Mouse (Mus musculus): ENCODE measurements around the gene Pkp3. TPM values are rescaled to one million over a fixed set of nuclear protein-coding genes. Genes with fewer than 3 reads are reported as not detected.

Gene Pkp3
- total and polyA plus RNA-seq, 3 experiments: not detected

DNA sequence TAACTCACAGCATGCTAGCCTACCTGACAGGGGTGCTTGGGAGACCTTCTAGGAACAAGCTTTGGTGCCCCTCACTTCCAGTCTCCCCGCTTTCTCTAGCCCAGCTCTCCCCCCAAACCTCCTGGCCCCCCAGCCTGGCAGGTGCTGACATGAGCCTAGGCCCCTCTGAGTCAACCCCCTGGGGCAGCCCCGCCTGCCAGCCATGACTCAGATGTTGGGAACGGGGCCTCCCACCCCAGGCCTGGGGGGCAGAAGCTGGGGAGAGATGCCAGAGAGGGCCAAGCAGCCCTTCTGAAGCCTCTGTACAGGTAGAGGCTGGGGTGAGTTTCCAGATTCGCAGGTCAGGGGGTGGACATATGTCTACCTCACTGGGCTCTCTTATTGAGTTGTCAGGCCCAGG lies 858 bp downstream of the Pkp3 start:
- peaks cover 0 to 2% of the 10 kb centered on the region in 2 experiments; a peak in 3 of 4 replicates for H3K27me3 ChIP-seq (ENCODE audit: control insufficient read depth in 1 of 2, insufficient read depth in 2 of 2, low read length in 2 of 2)
- H3K4me1 ChIP-seq (ENCODE audit: control insufficient read depth in 1 of 2, insufficient read depth in 2 of 2, low read length in 2 of 2): no peaks in the 10 kb centered on the region
- H3K9ac ChIP-seq (ENCODE audit: control insufficient read depth, low read depth, low read length, poor library complexity, severe bottlenecking): no peak overlapping the region
- no peak for DNase-seq (ENCODE audit: low read depth, low spot score)
- H3K27ac ChIP-seq (ENCODE audit: control insufficient read depth, low read depth, low read length): no peak overlapping the region
- H3K9me3 ChIP-seq (replicated peaks; ENCODE audit: insufficient read depth, low read length): no peaks in the 10 kb centered on the region
- no peaks in the 10 kb centered on the region for H3K36me3 ChIP-seq (ENCODE audit: control insufficient read depth in 1 of 2, insufficient read depth in 2 of 2, low read length in 2 of 2)
- H3K79me2 ChIP-seq (ENCODE audit: control insufficient read depth, insufficient read depth, low read length, poor library complexity): no peaks in the 10 kb centered on the region
- TF ChIP-seq JUND (IDR thresholded peaks at IDR 0.05; ENCODE audit: low read depth, low read length): no peak
- H3K4me3 ChIP-seq (ENCODE audit: control insufficient read depth in 1 of 2, insufficient read depth in 1 of 2, low read depth in 2 of 2, low read length in 2 of 2): no peak overlapping the region

DNA sequence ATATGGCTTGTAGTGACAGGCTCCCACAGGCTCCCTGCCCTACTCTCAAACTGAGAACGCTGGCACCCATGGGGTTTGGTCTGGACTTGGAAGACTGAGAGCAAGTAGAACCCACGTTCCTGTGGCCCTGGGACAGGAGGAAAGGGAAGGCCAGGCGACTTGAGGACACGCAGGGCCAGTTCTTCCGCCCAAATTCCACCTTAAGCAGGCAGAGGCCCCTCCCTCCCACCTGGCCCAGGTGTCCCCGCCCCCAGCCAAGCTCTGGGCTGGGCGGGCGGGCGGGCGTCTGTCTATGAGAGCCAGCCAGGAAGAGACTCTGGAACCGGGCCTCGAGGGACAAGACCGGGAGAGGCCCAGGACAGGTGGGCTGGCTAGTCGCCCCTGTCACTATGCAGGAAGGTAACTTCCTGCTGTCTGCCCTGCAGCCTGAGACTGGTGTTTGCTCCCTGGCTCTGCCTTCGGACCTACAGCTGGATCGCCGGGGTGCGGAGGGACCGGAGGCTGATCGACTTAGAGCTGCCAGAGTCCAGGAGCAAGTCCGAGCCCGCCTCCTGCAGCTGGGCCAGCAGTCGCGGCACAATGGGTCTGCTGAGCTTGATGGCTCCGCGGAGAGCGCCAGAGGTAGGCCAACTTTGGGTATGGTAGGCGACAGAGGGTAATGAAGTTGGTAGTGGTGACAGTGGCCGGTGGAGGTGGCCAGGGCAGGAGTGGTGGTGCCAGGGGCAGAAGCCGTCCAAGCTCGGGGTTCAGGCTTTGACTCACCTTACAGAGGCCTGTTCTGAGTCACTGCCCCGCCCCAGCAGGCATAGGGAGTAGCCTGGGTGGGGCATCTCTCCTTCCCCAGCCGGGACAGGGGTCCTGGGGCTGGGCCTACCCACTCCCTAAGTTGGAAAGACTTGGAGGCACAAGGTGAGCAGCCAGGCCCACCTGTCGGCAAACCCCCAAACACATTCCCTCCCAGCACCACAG lies 1.7 kb downstream of the Pkp3 start:
- H3K79me2 ChIP-seq (ENCODE audit: control insufficient read depth, insufficient read depth, low read length, poor library complexity): no peaks in the 10 kb centered on the region

DNA sequence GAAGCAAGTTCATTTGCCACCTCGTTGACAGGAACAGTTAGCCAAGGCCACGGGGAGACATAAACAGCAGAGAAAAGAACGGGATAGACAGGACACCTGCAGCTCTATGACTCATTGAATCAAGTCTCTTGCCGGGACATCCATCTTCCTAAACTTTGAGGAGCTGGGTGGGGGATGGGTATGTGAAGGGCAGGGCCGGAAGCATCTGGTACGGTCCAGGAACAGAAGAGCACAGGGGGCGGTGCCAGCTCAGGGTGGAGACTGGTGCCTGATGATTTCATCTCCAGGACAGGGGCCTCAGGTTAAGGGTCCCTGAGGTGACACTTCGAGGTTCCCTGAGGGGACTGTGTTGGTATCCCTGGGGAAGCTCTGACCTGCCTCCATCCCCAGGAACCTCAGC lies 9.9 kb downstream of the Pkp3 start:
- H3K27ac ChIP-seq (ENCODE audit: control insufficient read depth, low read depth, low read length): no peak overlapping the region
- no peaks in the 10 kb centered on the region for H3K9me3 ChIP-seq (replicated peaks; ENCODE audit: insufficient read depth, low read length)
- no peaks in the 10 kb centered on the region for H3K27me3 ChIP-seq (ENCODE audit: control insufficient read depth in 1 of 2, insufficient read depth in 2 of 2, low read length in 2 of 2)
- H3K79me2 ChIP-seq (ENCODE audit: control insufficient read depth, insufficient read depth, low read length, poor library complexity): no peaks in the 10 kb centered on the region
- H3K9ac ChIP-seq (ENCODE audit: control insufficient read depth, low read depth, low read length, poor library complexity, severe bottlenecking): no peak overlapping the region
- no peak overlapping the region for H3K4me3 ChIP-seq (ENCODE audit: control insufficient read depth in 1 of 2, insufficient read depth in 1 of 2, low read depth in 2 of 2, low read length in 2 of 2)
- no peak for TF ChIP-seq MAZ (IDR thresholded peaks at IDR 0.05; ENCODE audit: low read depth, low read length)
- TF ChIP-seq UBTF (IDR thresholded peaks at IDR 0.05; ENCODE audit: borderline replicate concordance, insufficient read depth, low read depth, low read length): no peak
- TF ChIP-seq JUND (IDR thresholded peaks at IDR 0.05; ENCODE audit: low read depth, low read length): no peak
- no peak for DNase-seq (ENCODE audit: low read depth, low spot score)
- H3K4me1 ChIP-seq (ENCODE audit: control insufficient read depth in 1 of 2, insufficient read depth in 2 of 2, low read length in 2 of 2): peaks cover 0 to 4% of the 10 kb centered on the region in 2 experiments; a peak in 2 of 4 replicates
- H3K36me3 ChIP-seq (ENCODE audit: control insufficient read depth in 1 of 2, insufficient read depth in 2 of 2, low read length in 2 of 2): peaks cover 0 to 3% of the 10 kb centered on the region in 2 experiments; a peak in 2 of 4 replicates

More for the DNA sequence above, 1.7 kb downstream of the Pkp3 start:
- no peaks in the 10 kb centered on the region for H3K4me1 ChIP-seq (ENCODE audit: control insufficient read depth in 1 of 2, insufficient read depth in 2 of 2, low read length in 2 of 2)
- no peak for DNase-seq (ENCODE audit: low read depth, low spot score)
- H3K4me3 ChIP-seq (ENCODE audit: control insufficient read depth in 1 of 2, insufficient read depth in 1 of 2, low read depth in 2 of 2, low read length in 2 of 2): no peak overlapping the region
- no peaks in the 10 kb centered on the region for H3K9me3 ChIP-seq (replicated peaks; ENCODE audit: insufficient read depth, low read length)
- no peaks in the 10 kb centered on the region for H3K36me3 ChIP-seq (ENCODE audit: control insufficient read depth in 1 of 2, insufficient read depth in 2 of 2, low read length in 2 of 2)
- no peak overlapping the region for H3K27ac ChIP-seq (ENCODE audit: control insufficient read depth, low read depth, low read length)
- H3K9ac ChIP-seq (ENCODE audit: control insufficient read depth, low read depth, low read length, poor library complexity, severe bottlenecking): no peak overlapping the region
- peaks cover 0 to 2% of the 10 kb centered on the region in 2 experiments; a peak in 3 of 4 replicates for H3K27me3 ChIP-seq (ENCODE audit: control insufficient read depth in 1 of 2, insufficient read depth in 2 of 2, low read length in 2 of 2)
- TF ChIP-seq ZNF384 (IDR thresholded peaks at IDR 0.05; ENCODE audit: low read depth, low read length): no peak
- no peak for TF ChIP-seq TCF12 (IDR thresholded peaks at IDR 0.05; ENCODE audit: low read depth, low read length)
- TF ChIP-seq KAT2A (conservative IDR thresholded peaks at IDR 0.05; ENCODE audit: low read depth, low read length): no peak
- no peak for TF ChIP-seq MEF2A (IDR thresholded peaks at IDR 0.05; ENCODE audit: extremely low read depth, insufficient replicate concordance, low read depth, low read length, poor library complexity, severe bottlenecking)
- TF ChIP-seq E2F4 (IDR thresholded peaks at IDR 0.05; ENCODE audit: borderline replicate concordance, low read depth, low read length): no peak
- no peak for TF ChIP-seq JUND (IDR thresholded peaks at IDR 0.05; ENCODE audit: low read depth, low read length)
- TF ChIP-seq MYB (IDR thresholded peaks at IDR 0.05; ENCODE audit: low read depth, low read length): no peak
- no peak for TF ChIP-seq UBTF (IDR thresholded peaks at IDR 0.05; ENCODE audit: borderline replicate concordance, insufficient read depth, low read depth, low read length)
- no peak for TF ChIP-seq CHD1 (IDR thresholded peaks at IDR 0.05; ENCODE audit: low read depth, low read length)
- TF ChIP-seq RAD21 (IDR thresholded peaks at IDR 0.05; ENCODE audit: low read depth, low read length): no peak
- TF ChIP-seq ZKSCAN1 (IDR thresholded peaks at IDR 0.05; ENCODE audit: low read depth, low read length): no peak
- TF ChIP-seq CTCF (IDR thresholded peaks at IDR 0.05 in 2 of 3, conservative IDR thresholded peaks at IDR 0.05 in 1 of 3; ENCODE audit: control insufficient read depth in 1 of 3, insufficient read depth in 1 of 3, low read depth in 2 of 3, low read length in 3 of 3, poor library complexity in 1 of 3, severe bottlenecking in 1 of 3): no peak
- no peak for TF ChIP-seq USF1 (IDR thresholded peaks at IDR 0.05; ENCODE audit: low read depth, low read length)
- no peak for TF ChIP-seq GABPA (IDR thresholded peaks at IDR 0.05; ENCODE audit: low read depth, low read length)
- TF ChIP-seq ETS1 (IDR thresholded peaks at IDR 0.05; ENCODE audit: low read depth, low read length): no peak
- TF ChIP-seq MAFK (IDR thresholded peaks at IDR 0.05; ENCODE audit: borderline replicate concordance, low read depth, low read length): no peak
- no peak for TF ChIP-seq MYC (IDR thresholded peaks at IDR 0.05; ENCODE audit: low read depth, low read length)

All from MEL (cell line).